Mouse (Mus musculus): ENCODE results near the gene Fam234a. TPM values are rescaled to one million over a fixed set of nuclear protein-coding genes. Genes with fewer than 3 reads are reported as not detected.

Fam234a gene
- polyA plus RNA-seq, 1 experiment from 2014 or later, result 81.6 TPM

- H3K9me3 ChIP-seq (replicated peaks; ENCODE audit: low read length), result no peaks in the 10 kb centered on the region
- no peak for TF ChIP-seq CTCF (IDR thresholded peaks at IDR 0.05; ENCODE audit: low read depth)
- ATAC-seq (replicated peaks; ENCODE audit: low FRiP score, low read depth) (no peak), DNase-seq (ENCODE audit: low spot score) (no peak)
- 0 out of 2 replicates have a peak, but pooled peaks cover 6% of the 10 kb centered on the region for H3K4me1 ChIP-seq (replicated peaks; ENCODE audit: insufficient read depth, low read length)
- H3K4me2 ChIP-seq (ENCODE audit: low read length), result peak overlapping the region; percentile 64
- H3K27me3 ChIP-seq (ENCODE audit: insufficient read depth, low read length), result no peaks in the 10 kb centered on the region
- no peak overlapping the region for H3K4me3 ChIP-seq (replicated peaks; ENCODE audit: low read depth, low read length)
- 57% methylated on average over 4 of the region's 4 CpGs for WGBS
- H3K9ac ChIP-seq (ENCODE audit: low read depth, low read length), result no peak overlapping the region
- H3K36me3 ChIP-seq (ENCODE audit: insufficient read depth, low read length), result 0 out of 2 replicates have a peak, but pooled peaks cover 4% of the 10 kb centered on the region
- peak overlapping the region; percentile 100; the same call in 1 of the 2 replicates for H3K27ac ChIP-seq
These were observed 8.0 kb upstream of the Fam234a start for GRCm38 (mm10) chr17:26251886-26252538.

GRCm38 (mm10) chr17:26243471-26244100, 456 bp downstream of the Fam234a start:
- Histone ChIP-seq H3K4me3 (replicated peaks; ENCODE audit: low read depth, low read length) (peak overlapping the region; percentile 60), H3K27me3 (ENCODE audit: insufficient read depth, low read length) (no peaks in the 10 kb centered on the region), H3K36me3 (ENCODE audit: insufficient read depth, low read length) (no peaks in the 10 kb centered on the region), H3K27ac (peak overlapping the region; percentile 88), H3K4me1 (replicated peaks; ENCODE audit: insufficient read depth, low read length) (0 out of 2 replicates have a peak, but pooled peaks cover 6% of the 10 kb centered on the region), H3K9ac (ENCODE audit: low read depth, low read length) (peak overlapping the region; percentile 55), H3K9me3 (replicated peaks; ENCODE audit: low read length) (no peaks in the 10 kb centered on the region), H3K4me2 (ENCODE audit: low read length) (peak overlapping the region; percentile 74)
- ATAC-seq (replicated peaks; ENCODE audit: low FRiP score, low read depth), result peak; percentile 17
- under 1% methylated on average over 32 of the region's 32 CpGs for WGBS
- peak; percentile 57 for TF ChIP-seq CTCF (IDR thresholded peaks at IDR 0.05; ENCODE audit: low read depth)
- DNase-seq (ENCODE audit: low spot score), result peak; percentile 74

GRCm38 (mm10) chr17:26240990-26241389, 3.1 kb downstream of the Fam234a start:
- Histone ChIP-seq H3K4me1 (replicated peaks; ENCODE audit: insufficient read depth, low read length) (0 out of 2 replicates have a peak, but pooled peaks cover 6% of the 10 kb centered on the region), H3K9ac (ENCODE audit: low read depth, low read length) (no peak overlapping the region), H3K27ac (no peak overlapping the region), H3K27me3 (ENCODE audit: insufficient read depth, low read length) (no peaks in the 10 kb centered on the region), H3K36me3 (ENCODE audit: insufficient read depth, low read length) (no peaks in the 10 kb centered on the region), H3K4me2 (ENCODE audit: low read length) (no peak overlapping the region), H3K4me3 (replicated peaks; ENCODE audit: low read depth, low read length) (no peak overlapping the region), H3K9me3 (replicated peaks; ENCODE audit: low read length) (no peaks in the 10 kb centered on the region)
- 81% methylated on average over 6 of the region's 6 CpGs for WGBS
- no peak for TF ChIP-seq CTCF (IDR thresholded peaks at IDR 0.05; ENCODE audit: low read depth)
- ATAC-seq (replicated peaks; ENCODE audit: low FRiP score, low read depth) (no peak), DNase-seq (ENCODE audit: low spot score) (no peak)

GRCm38 (mm10) chr17:26240120-26240790, 3.8 kb downstream of the Fam234a start:
- no peaks in the 10 kb centered on the region for H3K36me3 ChIP-seq (ENCODE audit: insufficient read depth, low read length)
- no peak overlapping the region for H3K27ac ChIP-seq
- DNase-seq (ENCODE audit: low spot score) (no peak), ATAC-seq (replicated peaks; ENCODE audit: low FRiP score, low read depth) (no peak)
- TF ChIP-seq CTCF (IDR thresholded peaks at IDR 0.05; ENCODE audit: low read depth), result no peak
- no peaks in the 10 kb centered on the region for H3K9me3 ChIP-seq (replicated peaks; ENCODE audit: low read length)
- no peak overlapping the region for H3K4me2 ChIP-seq (ENCODE audit: low read length)
- WGBS, result 69% methylated on average over 6 of the region's 6 CpGs
- no peaks in the 10 kb centered on the region for H3K27me3 ChIP-seq (ENCODE audit: insufficient read depth, low read length)
- no peak overlapping the region for H3K4me3 ChIP-seq (replicated peaks; ENCODE audit: low read depth, low read length)
- H3K4me1 ChIP-seq (replicated peaks; ENCODE audit: insufficient read depth, low read length), result 0 out of 2 replicates have a peak, but pooled peaks cover 6% of the 10 kb centered on the region
- no peak overlapping the region for H3K9ac ChIP-seq (ENCODE audit: low read depth, low read length)

GRCm38 (mm10) chr17:26239551-26239950, 4.5 kb downstream of the Fam234a start:
- Histone ChIP-seq H3K4me1 (replicated peaks; ENCODE audit: insufficient read depth, low read length) (0 out of 2 replicates have a peak, but pooled peaks cover 6% of the 10 kb centered on the region), H3K36me3 (ENCODE audit: insufficient read depth, low read length) (no peaks in the 10 kb centered on the region), H3K9ac (ENCODE audit: low read depth, low read length) (no peak overlapping the region), H3K4me3 (replicated peaks; ENCODE audit: low read depth, low read length) (no peak overlapping the region), H3K27ac (no peak overlapping the region), H3K27me3 (ENCODE audit: insufficient read depth, low read length) (no peaks in the 10 kb centered on the region), H3K9me3 (replicated peaks; ENCODE audit: low read length) (no peaks in the 10 kb centered on the region), H3K4me2 (ENCODE audit: low read length) (no peak overlapping the region)
- WGBS, result 75% methylated on average over 2 of the region's 2 CpGs
- DNase-seq (ENCODE audit: low spot score) (no peak), ATAC-seq (replicated peaks; ENCODE audit: low FRiP score, low read depth) (no peak)
- no peak for TF ChIP-seq CTCF (IDR thresholded peaks at IDR 0.05; ENCODE audit: low read depth)

GRCm38 (mm10) chr17:26237667-26238066, 6.4 kb downstream of the Fam234a start:
- Histone ChIP-seq H3K4me2 (ENCODE audit: low read length) (no peak overlapping the region), H3K9ac (ENCODE audit: low read depth, low read length) (no peak overlapping the region), H3K27ac (no peak overlapping the region), H3K27me3 (ENCODE audit: insufficient read depth, low read length) (no peaks in the 10 kb centered on the region), H3K4me3 (replicated peaks; ENCODE audit: low read depth, low read length) (no peak overlapping the region), H3K4me1 (replicated peaks; ENCODE audit: insufficient read depth, low read length) (0 out of 2 replicates have a peak, but pooled peaks cover 2% of the 10 kb centered on the region), H3K9me3 (replicated peaks; ENCODE audit: low read length) (no peaks in the 10 kb centered on the region), H3K36me3 (ENCODE audit: insufficient read depth, low read length) (no peaks in the 10 kb centered on the region)
- WGBS, result 79% methylated on average over 10 of the region's 10 CpGs
- no peak for TF ChIP-seq CTCF (IDR thresholded peaks at IDR 0.05; ENCODE audit: low read depth)
- DNase-seq (ENCODE audit: low spot score) (no peak), ATAC-seq (replicated peaks; ENCODE audit: low FRiP score, low read depth) (no peak)
